Mouse (Mus musculus): Measurements from ENCODE around the gene Tmem59l.

Gene Tmem59l

GRCm38 (mm10) chr8:70459636-70460035 is 27.5 kb downstream of the Tmem59l start:
- no peak for DNase-seq

- DNase-seq, result no peak
Measured at GRCm38 (mm10) chr8:70458462-70458861, 28.7 kb downstream of the Tmem59l start.

GRCm38 (mm10) chr8:70457882-70458281 is 29.3 kb downstream of the Tmem59l start:
- DNase-seq, result no peak

GRCm38 (mm10) chr8:70456996-70457395 is 30.2 kb downstream of the Tmem59l start:
- no peak for DNase-seq

- no peak for DNase-seq
Measured at GRCm38 (mm10) chr8:70453852-70454251, 33.3 kb downstream of the Tmem59l start.

GRCm38 (mm10) chr8:70452196-70452966 is 34.8 kb downstream of the Tmem59l start:
- DNase-seq, result no peak

GRCm38 (mm10) chr8:70447639-70448420 is 39.3 kb downstream of the Tmem59l start:
- peak; percentile 62 to 63 for DNase-seq

GRCm38 (mm10) chr8:70445988-70446387 is 41.2 kb downstream of the Tmem59l start:
- peak in 1 of 2 experiments; percentile 55 for DNase-seq

GRCm38 (mm10) chr8:70443326-70443725 is 43.8 kb downstream of the Tmem59l start:
- DNase-seq, result no peak

GRCm38 (mm10) chr8:70441565-70441964 is 45.6 kb downstream of the Tmem59l start:
- no peak for DNase-seq

GRCm38 (mm10) chr8:70440246-70440645 is 46.9 kb downstream of the Tmem59l start:
- DNase-seq, result no peak

GRCm38 (mm10) chr8:70439848-70440179 is 47.3 kb downstream of the Tmem59l start:
- no peak for DNase-seq

- DNase-seq, result peak; percentile 98 to 99
Measured at GRCm38 (mm10) chr8:70439055-70439847, 47.9 kb downstream of the Tmem59l start, which contains the start of gene Crtc1. Crtc1 (minus strand) TSS chr8:70439579.

GRCm38 (mm10) chr8:70438423-70438822 is 48.7 kb downstream of the Tmem59l start:
- DNase-seq, result peak in 1 of 2 experiments; percentile 36

- DNase-seq, result peak; percentile 68 to 77
Measured at GRCm38 (mm10) chr8:70435156-70435555, 52.0 kb downstream of the Tmem59l start.

Measured in cerebellum, postnatal 25 days (tissue).